Mouse (Mus musculus): Measurements from ENCODE around the gene Sytl2.

- TF ChIP-seq MAFK (IDR thresholded peaks at IDR 0.05; ENCODE audit: insufficient read depth, low read depth, low read length), result no peak
- no peak for TF ChIP-seq ZNF384 (IDR thresholded peaks at IDR 0.05; ENCODE audit: low read depth, low read length)
Measured at GRCm38 (mm10) chr7:90332483-90333065, 30.5 kb downstream of the Sytl2 start.

Data from ES-E14 (cell line).